Mouse (Mus musculus): ENCODE results near the gene Gm49403. TPM values are rescaled to one million over a fixed set of nuclear protein-coding genes. Genes with fewer than 3 reads are reported as not detected.
A peak's percentile ranks its signal among the peaks of the same experiment; 100 is the strongest.
"Not testable (repeated sequence)": the region's sequence is repeated elsewhere in the genome, so short reads cannot be mapped to it uniquely, and the experiment has no call there.

The Gm49403 gene
- polyA plus RNA-seq, 1 experiment from 2014 or later = not detected

DNA sequence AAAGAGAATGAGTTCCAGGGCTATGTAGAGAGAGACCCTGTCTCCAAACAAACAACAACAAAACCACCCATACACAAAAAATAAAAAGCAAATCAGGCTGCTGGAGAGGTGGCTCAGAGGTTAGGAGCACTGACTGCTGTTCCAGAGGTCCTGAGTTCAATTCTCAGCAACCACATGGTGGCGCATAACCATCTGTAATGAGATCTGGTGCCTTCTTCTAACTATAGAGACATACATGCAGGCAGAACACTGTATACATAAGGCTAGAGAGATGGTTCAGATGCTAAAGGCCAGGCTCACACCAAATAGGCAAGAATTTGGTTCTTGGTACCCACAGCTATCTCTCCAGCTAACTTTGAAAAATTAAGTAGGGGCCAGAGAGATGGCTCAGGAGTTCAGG lies 24.7 kb upstream of the Gm49403 start:
- Histone ChIP-seq H3K9ac (replicated peaks; ENCODE audit: low read length) (no peak overlapping the region), H3K27me3 (ENCODE audit: control insufficient read depth, insufficient read depth, low read length) (no peaks in the 10 kb centered on the region), H3K4me2 (ENCODE audit: low read depth, low read length) (no peak overlapping the region), H3K4me1 (ENCODE audit: control insufficient read depth, insufficient read depth, low read length) (no peaks in the 10 kb centered on the region), H3K9me3 (replicated peaks; ENCODE audit: control insufficient read depth, low read length) (no peaks in the 10 kb centered on the region), H3K4me3 (ENCODE audit: low read depth, low read length) (no peak overlapping the region), H3K36me3 (replicated peaks; ENCODE audit: control insufficient read depth, insufficient read depth, low read depth, low read length) (no peaks in the 10 kb centered on the region), H3K27ac (replicated peaks; ENCODE audit: low read depth, low read length) (no peak overlapping the region)
- no peak for ATAC-seq (replicated peaks; ENCODE audit: insufficient number of reproducible peaks, low FRiP score, low TSS enrichment, low read depth)
- WGBS = 30% methylated on average over 1 of the region's 1 CpGs
- no peak for DNase-seq (ENCODE audit: low spot score)

GRCm38 (mm10) chr19:8864265-8864664 lies 19.5 kb upstream of the Gm49403 start:
- H3K27ac ChIP-seq (replicated peaks; ENCODE audit: low read depth, low read length) = no peak overlapping the region
- H3K4me2 ChIP-seq (ENCODE audit: low read depth, low read length) = no peak overlapping the region
- DNase-seq (ENCODE audit: low spot score) (no peak), ATAC-seq (replicated peaks; ENCODE audit: insufficient number of reproducible peaks, low FRiP score, low TSS enrichment, low read depth) (no peak)
- 84% methylated on average over 6 of the region's 6 CpGs for WGBS
- H3K9ac ChIP-seq (replicated peaks; ENCODE audit: low read length) = no peak overlapping the region
- no peak overlapping the region for H3K4me3 ChIP-seq (ENCODE audit: low read depth, low read length)
- no peaks in the 10 kb centered on the region for H3K4me1 ChIP-seq (ENCODE audit: control insufficient read depth, insufficient read depth, low read length)
- H3K9me3 ChIP-seq (replicated peaks; ENCODE audit: control insufficient read depth, low read length) = no peaks in the 10 kb centered on the region
- H3K27me3 ChIP-seq (ENCODE audit: control insufficient read depth, insufficient read depth, low read length) = no peaks in the 10 kb centered on the region
- no peaks in the 10 kb centered on the region for H3K36me3 ChIP-seq (replicated peaks; ENCODE audit: control insufficient read depth, insufficient read depth, low read depth, low read length)

- not testable (repeated sequence) for H3K4me3 ChIP-seq (ENCODE audit: low read depth, low read length); H3K4me2 ChIP-seq (ENCODE audit: low read depth, low read length); ATAC-seq (replicated peaks; ENCODE audit: insufficient number of reproducible peaks, low FRiP score, low TSS enrichment, low read depth); H3K9me3 ChIP-seq (replicated peaks; ENCODE audit: control insufficient read depth, low read length); H3K9ac ChIP-seq (replicated peaks; ENCODE audit: low read length); H3K27me3 ChIP-seq (ENCODE audit: control insufficient read depth, insufficient read depth, low read length); H3K27ac ChIP-seq (replicated peaks; ENCODE audit: low read depth, low read length); H3K4me1 ChIP-seq (ENCODE audit: control insufficient read depth, insufficient read depth, low read length); H3K36me3 ChIP-seq (replicated peaks; ENCODE audit: control insufficient read depth, insufficient read depth, low read depth, low read length); DNase-seq (ENCODE audit: low spot score)
- 76% methylated on average over 3 of the region's 3 CpGs for WGBS
Observed at GRCm38 (mm10) chr19:8870381-8870780, 13.3 kb upstream of the Gm49403 start.

DNA sequence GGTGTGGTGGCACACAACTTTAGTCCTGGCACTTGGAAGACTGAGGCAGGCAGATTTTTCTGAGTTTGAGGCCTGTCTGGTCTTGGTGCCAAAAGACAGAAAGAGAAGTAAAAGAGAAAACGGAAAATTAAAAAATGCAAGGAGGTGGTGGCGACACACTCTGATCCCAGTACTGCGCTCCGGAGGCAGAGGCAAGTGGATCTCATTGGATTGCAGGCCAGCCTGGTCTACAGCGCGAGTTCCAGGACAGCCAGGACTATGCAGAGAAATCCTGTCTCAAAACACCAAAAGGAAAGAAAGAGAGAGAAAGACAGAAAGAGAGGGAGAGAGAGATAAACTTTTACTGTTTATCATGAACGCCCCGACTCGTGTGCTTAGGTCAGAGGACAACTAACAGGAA lies 12.9 kb upstream of the Gm49403 start:
- no peak overlapping the region for H3K27ac ChIP-seq (replicated peaks; ENCODE audit: low read depth, low read length)
- no peak; the same call in 1 of the 2 replicates for ATAC-seq (replicated peaks; ENCODE audit: insufficient number of reproducible peaks, low FRiP score, low TSS enrichment, low read depth)

GRCm38 (mm10) chr19:8871267-8872186 lies 12.2 kb upstream of the Gm49403 start, which contains the start of gene Ubxn1:
TSS of gene Ubxn1 (plus strand) at chr19:8871496.
- peak within 1 kb of the TSS; percentile 90 for H3K4me3 ChIP-seq (ENCODE audit: low read depth, low read length)
- H3K9me3 ChIP-seq (replicated peaks; ENCODE audit: control insufficient read depth, low read length) = no peaks in the 10 kb centered on the region
- ATAC-seq (replicated peaks; ENCODE audit: insufficient number of reproducible peaks, low FRiP score, low TSS enrichment, low read depth) (peak; percentile 96), DNase-seq (ENCODE audit: low spot score) (peak; percentile 97)
- under 1% methylated on average over 57 of the region's 59 CpGs for WGBS
- peaks cover 10% of the 10 kb centered on the region for H3K36me3 ChIP-seq (replicated peaks; ENCODE audit: control insufficient read depth, insufficient read depth, low read depth, low read length)
- H3K4me2 ChIP-seq (ENCODE audit: low read depth, low read length) = peak within 1 kb of the TSS; percentile 73
- no peaks in the 10 kb centered on the region for H3K27me3 ChIP-seq (ENCODE audit: control insufficient read depth, insufficient read depth, low read length)
- H3K27ac ChIP-seq (replicated peaks; ENCODE audit: low read depth, low read length) = peak within 1 kb of the TSS; percentile 23
- H3K4me1 ChIP-seq (ENCODE audit: control insufficient read depth, insufficient read depth, low read length) = no peaks in the 10 kb centered on the region
- H3K9ac ChIP-seq (replicated peaks; ENCODE audit: low read length) = peak within 1 kb of the TSS; percentile 83

More for the DNA sequence above, 12.9 kb upstream of the Gm49403 start:
- Histone ChIP-seq H3K36me3 (replicated peaks; ENCODE audit: control insufficient read depth, insufficient read depth, low read depth, low read length) (peaks cover 10% of the 10 kb centered on the region), H3K4me1 (ENCODE audit: control insufficient read depth, insufficient read depth, low read length) (no peaks in the 10 kb centered on the region), H3K9me3 (replicated peaks; ENCODE audit: control insufficient read depth, low read length) (no peaks in the 10 kb centered on the region), H3K9ac (replicated peaks; ENCODE audit: low read length) (peak overlapping the region; percentile 43), H3K4me2 (ENCODE audit: low read depth, low read length) (peak overlapping the region; percentile 21), H3K27me3 (ENCODE audit: control insufficient read depth, insufficient read depth, low read length) (no peaks in the 10 kb centered on the region), H3K4me3 (ENCODE audit: low read depth, low read length) (peak overlapping the region; percentile 90)
- no peak for DNase-seq (ENCODE audit: low spot score)
- WGBS = 61% methylated on average over 9 of the region's 9 CpGs

GRCm38 (mm10) chr19:8872266-8872840 lies 11.4 kb upstream of the Gm49403 start:
- no peak overlapping the region for H3K27ac ChIP-seq (replicated peaks; ENCODE audit: low read depth, low read length)
- peak overlapping the region; percentile 90 for H3K4me3 ChIP-seq (ENCODE audit: low read depth, low read length)
- H3K27me3 ChIP-seq (ENCODE audit: control insufficient read depth, insufficient read depth, low read length) = no peaks in the 10 kb centered on the region
- WGBS = 74% methylated on average over 10 of the region's 10 CpGs
- peak overlapping the region; percentile 73 for H3K4me2 ChIP-seq (ENCODE audit: low read depth, low read length)
- no peak for ATAC-seq (replicated peaks; ENCODE audit: insufficient number of reproducible peaks, low FRiP score, low TSS enrichment, low read depth)
- H3K9ac ChIP-seq (replicated peaks; ENCODE audit: low read length) = peak overlapping the region; percentile 83
- no peaks in the 10 kb centered on the region for H3K4me1 ChIP-seq (ENCODE audit: control insufficient read depth, insufficient read depth, low read length)
- H3K36me3 ChIP-seq (replicated peaks; ENCODE audit: control insufficient read depth, insufficient read depth, low read depth, low read length) = peaks cover 10% of the 10 kb centered on the region
- DNase-seq (ENCODE audit: low spot score) = no peak
- H3K9me3 ChIP-seq (replicated peaks; ENCODE audit: control insufficient read depth, low read length) = no peaks in the 10 kb centered on the region

GRCm38 (mm10) chr19:8875031-8875430 lies 8.7 kb upstream of the Gm49403 start:
- Histone ChIP-seq H3K9ac (replicated peaks; ENCODE audit: low read length) (no peak overlapping the region), H3K4me1 (ENCODE audit: control insufficient read depth, insufficient read depth, low read length) (no peaks in the 10 kb centered on the region), H3K4me2 (ENCODE audit: low read depth, low read length) (no peak overlapping the region), H3K9me3 (replicated peaks; ENCODE audit: control insufficient read depth, low read length) (no peaks in the 10 kb centered on the region), H3K36me3 (replicated peaks; ENCODE audit: control insufficient read depth, insufficient read depth, low read depth, low read length) (peaks cover 10% of the 10 kb centered on the region), H3K27ac (replicated peaks; ENCODE audit: low read depth, low read length) (no peak overlapping the region), H3K27me3 (ENCODE audit: control insufficient read depth, insufficient read depth, low read length) (no peaks in the 10 kb centered on the region), H3K4me3 (ENCODE audit: low read depth, low read length) (no peak overlapping the region)
- 93% methylated on average over 7 of the region's 7 CpGs for WGBS
- ATAC-seq (replicated peaks; ENCODE audit: insufficient number of reproducible peaks, low FRiP score, low TSS enrichment, low read depth) = no peak
- DNase-seq (ENCODE audit: low spot score) = no peak
